Mouse (Mus musculus) hindbrain, embryonic 12.5 days (tissue): ENCODE measurements around the gene Ngp. TPM values are rescaled to one million over a fixed set of nuclear protein-coding genes. Genes with fewer than 3 reads are reported as not detected.

Experiments used
- ATAC-seq: fragments of 200-750 bp; cut with Nextera tagmentation; 2 replicates; pipeline ENCODE4 v1.8.0; 2017; ENCODE audit warnings: moderate TSS enrichment; ENCODE audit not compliant: low FRiP score
- H3K27ac ChIP-seq: fragments of 300-500 bp; sonication (generic); 2 replicates; pipeline ENCODE4 v1.5.1; 2016; ENCODE audit warnings: mild to moderate bottlenecking
- H3K27me3 ChIP-seq: fragments of 300-500 bp; sonication (generic); 2 replicates; pipeline ENCODE4 v1.6.1; 2016; ENCODE audit warnings: mild to moderate bottlenecking
- H3K36me3 ChIP-seq: fragments of 300-500 bp; sonication (generic); 2 replicates; pipeline ENCODE4 v1.6.1; 2016; ENCODE audit warnings: mild to moderate bottlenecking
- H3K4me1 ChIP-seq: fragments of 300-500 bp; sonication (generic); 2 replicates; pipeline ENCODE4 v1.6.1; 2016
- H3K4me2 ChIP-seq: fragments of 300-500 bp; sonication (generic); replicated peaks from 2 replicates; pipeline ENCODE4 v1.6.1; 2016; ENCODE audit warnings: mild to moderate bottlenecking
- H3K4me3 ChIP-seq: fragments of 300-500 bp; sonication (generic); 2 replicates; pipeline ENCODE4 v1.5.1; 2016; ENCODE audit warnings: mild to moderate bottlenecking
- H3K9ac ChIP-seq: fragments of 300-500 bp; sonication (generic); 2 replicates; pipeline ENCODE4 v1.6.1; 2016; ENCODE audit warnings: mild to moderate bottlenecking, moderate library complexity
- H3K9me3 ChIP-seq: fragments of 300-500 bp; sonication (generic); replicated peaks from 2 replicates; pipeline ENCODE4 v1.6.1; 2016; ENCODE audit warnings: mild to moderate bottlenecking
- WGBS: fragments of 180-500 bp; shearing (Covaris S2); methylation state at CpG from one replicate; pipeline ENCODE4 v1.1.7; 2016; 5-methylcytosine and 5-hydroxymethylcytosine counted together
- polyA plus RNA-seq: library from polyadenylated mRNA; unstranded; fragments of >200 nt; fragmentation: Nextera tagmentation; extraction: Ambion mirVana; gene quantifications from 2 replicates; pipeline ENCODE4 v1.2.1, GENCODE M21; 2016

The Ngp gene
- polyA plus RNA-seq, 1 experiment from 2014 or later, result 4.1 TPM

DNA sequence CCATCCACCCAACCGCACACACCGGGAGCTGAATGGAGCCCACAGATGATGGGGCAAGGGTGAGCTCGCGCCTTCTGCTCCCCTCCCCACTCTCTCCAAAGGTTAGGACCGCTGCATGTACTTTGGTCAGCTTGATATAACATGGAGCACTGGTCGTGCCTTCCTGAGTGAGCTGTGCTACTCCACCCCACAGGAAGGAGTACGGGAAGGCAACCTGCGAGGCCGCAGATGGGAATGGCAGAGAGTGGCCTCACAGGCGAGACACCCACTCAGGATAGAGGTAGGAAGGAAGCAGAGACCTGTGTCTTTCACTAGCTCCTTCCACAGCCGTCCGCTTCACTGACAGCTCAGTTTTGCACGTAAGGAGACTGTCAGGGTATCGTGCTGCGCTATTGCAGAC lies 28.8 kb downstream of the Ngp start:
- Histone ChIP-seq H3K9ac (no peak overlapping the region), H3K36me3 (peaks cover 28% of the 10 kb centered on the region), H3K4me2 (no peak overlapping the region), H3K9me3 (no peaks in the 10 kb centered on the region), H3K4me3 (no peak overlapping the region), H3K27ac (no peak overlapping the region), H3K27me3 (no peaks in the 10 kb centered on the region), H3K4me1 (peaks cover 3% of the 10 kb centered on the region; the same call in 1 of the 2 replicates)
- no peak for ATAC-seq
- 79% methylated on average over 15 of the region's 15 CpGs for WGBS

DNA sequence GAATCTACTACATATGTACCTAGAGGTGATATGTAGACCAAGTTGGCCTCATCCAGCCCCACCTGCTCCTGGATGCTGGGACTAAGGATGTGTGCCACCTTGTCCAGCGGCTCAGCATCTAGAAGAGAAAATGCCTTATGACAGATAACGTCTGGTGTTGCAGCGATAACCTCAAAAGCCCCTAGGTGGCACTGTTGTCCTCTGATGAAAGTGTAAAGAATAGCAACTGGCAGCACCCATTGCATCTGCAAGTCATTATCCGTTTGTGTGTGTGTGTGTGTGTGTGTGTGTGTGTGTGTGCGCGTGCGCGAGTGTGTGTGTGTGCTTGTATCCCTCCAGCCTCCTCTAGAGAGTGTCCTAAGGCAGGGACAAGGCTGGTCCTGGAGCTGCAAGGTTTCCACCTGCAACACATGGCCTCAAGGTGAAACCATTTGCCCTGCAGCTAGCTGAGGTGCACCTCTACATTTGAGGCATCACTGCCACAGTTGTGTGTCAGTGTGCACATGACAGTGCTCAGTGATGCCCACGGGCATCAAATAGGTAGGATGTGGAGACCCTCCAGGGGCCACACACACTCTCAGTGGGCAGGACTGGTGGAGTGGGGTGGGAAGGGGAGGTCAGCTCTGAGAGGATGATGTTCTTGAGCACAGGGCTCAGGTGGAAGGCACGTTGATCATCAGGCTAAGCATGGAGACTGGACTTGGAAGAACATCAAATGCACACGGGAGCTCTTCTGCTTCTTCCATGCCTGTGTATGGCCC lies 29.5 kb downstream of the Ngp start:
- Histone ChIP-seq H3K9me3 (no peaks in the 10 kb centered on the region), H3K36me3 (peaks cover 23% of the 10 kb centered on the region), H3K4me2 (no peak overlapping the region), H3K27me3 (no peaks in the 10 kb centered on the region), H3K9ac (no peak overlapping the region), H3K4me3 (no peak overlapping the region), H3K4me1 (peaks cover 3% of the 10 kb centered on the region; the same call in 1 of the 2 replicates), H3K27ac (no peak overlapping the region)
- peak; percentile 74; the same call in 1 of the 2 replicates for ATAC-seq
- WGBS, result 34% methylated on average over 11 of the region's 11 CpGs

DNA sequence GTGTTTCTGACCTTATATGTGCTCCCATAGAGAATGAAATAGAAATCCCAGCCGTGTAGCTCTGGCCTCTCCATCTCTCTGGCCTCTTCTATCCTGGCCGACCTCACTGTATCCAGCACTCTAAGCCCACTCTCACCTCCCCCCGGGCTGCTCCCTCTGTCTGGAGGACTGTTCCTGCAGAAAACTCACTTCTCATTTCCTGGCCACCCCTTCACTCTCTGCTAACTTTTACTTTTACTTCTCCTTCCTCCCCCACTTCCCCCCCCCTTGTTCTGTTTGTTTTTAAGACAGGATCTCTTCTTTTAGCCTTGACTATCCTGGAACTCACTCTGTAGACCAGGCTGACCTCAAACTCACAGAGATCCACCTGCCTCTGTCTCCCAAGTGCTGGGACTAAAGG lies 33.0 kb downstream of the Ngp start:
- Histone ChIP-seq H3K27ac (no peak overlapping the region), H3K9ac (no peak overlapping the region), H3K4me2 (no peak overlapping the region), H3K36me3 (peaks cover 27% of the 10 kb centered on the region), H3K4me3 (no peak overlapping the region), H3K9me3 (no peaks in the 10 kb centered on the region), H3K4me1 (peaks cover 3% of the 10 kb centered on the region; the same call in 1 of the 2 replicates), H3K27me3 (no peaks in the 10 kb centered on the region)
- 85% methylated on average over 3 of the region's 3 CpGs for WGBS
- no peak for ATAC-seq

DNA sequence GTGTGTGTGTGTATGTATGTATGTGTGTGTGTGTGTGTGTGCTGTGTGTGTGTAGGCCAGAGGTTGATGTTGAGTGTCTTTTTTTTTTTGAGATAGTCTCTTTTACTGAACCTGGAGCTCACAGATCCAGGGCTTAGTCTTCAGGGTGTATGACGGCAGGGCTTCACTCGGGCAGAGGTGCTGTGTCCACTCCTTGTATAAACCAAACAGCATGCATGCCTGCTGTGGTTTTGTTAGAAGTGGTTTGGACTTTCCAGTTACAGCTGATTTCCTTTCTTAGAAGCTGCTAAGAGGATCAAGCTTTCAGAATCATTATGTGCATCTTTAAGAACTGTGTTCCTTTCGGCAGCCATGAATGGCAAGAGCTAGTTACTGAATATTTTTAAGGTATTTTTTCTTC lies 38.4 kb downstream of the Ngp start:
- H3K9me3 ChIP-seq, result no peaks in the 10 kb centered on the region
- no peak overlapping the region for H3K27ac ChIP-seq
- WGBS, result 89% methylated on average over 3 of the region's 3 CpGs
- H3K4me1 ChIP-seq, result no peaks in the 10 kb centered on the region
- no peak overlapping the region for H3K4me3 ChIP-seq
- H3K4me2 ChIP-seq, result no peak overlapping the region
- H3K36me3 ChIP-seq, result peaks cover 14% of the 10 kb centered on the region
- H3K9ac ChIP-seq, result no peak overlapping the region
- ATAC-seq, result no peak
- no peaks in the 10 kb centered on the region for H3K27me3 ChIP-seq

DNA sequence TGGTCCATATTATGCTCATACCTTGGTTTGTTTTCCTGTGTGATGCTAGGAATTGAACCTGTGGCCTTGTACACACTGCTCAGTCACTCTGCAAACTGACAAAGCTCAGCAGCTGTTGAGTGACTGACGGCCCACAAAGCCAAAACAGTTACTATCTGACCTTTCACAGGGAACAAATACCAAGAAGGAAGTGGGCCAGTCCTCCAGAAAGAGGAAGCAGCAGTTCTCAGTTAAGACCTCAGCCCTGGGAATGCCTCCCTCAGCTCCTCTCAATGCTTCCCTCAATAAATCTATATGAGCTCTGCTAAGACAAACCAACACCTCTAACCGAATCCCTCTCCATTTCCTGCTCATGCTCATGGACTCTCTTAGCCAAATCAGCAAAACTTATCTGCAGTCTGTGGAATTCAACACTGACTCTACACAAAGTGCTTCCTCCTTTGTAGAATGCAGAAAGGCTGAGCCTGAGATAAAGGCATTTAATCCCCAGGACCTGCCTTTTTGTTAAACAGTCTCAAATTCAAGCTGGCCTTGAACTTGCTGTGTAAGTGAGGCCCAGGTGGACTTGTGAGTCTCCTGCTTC lies 39.7 kb downstream of the Ngp start:
- ATAC-seq, result no peak
- Histone ChIP-seq H3K4me1 (no peaks in the 10 kb centered on the region), H3K9ac (no peak overlapping the region), H3K36me3 (peaks cover 14% of the 10 kb centered on the region), H3K27me3 (no peaks in the 10 kb centered on the region), H3K4me2 (no peak overlapping the region), H3K27ac (no peak overlapping the region), H3K4me3 (no peak overlapping the region), H3K9me3 (no peaks in the 10 kb centered on the region)
- WGBS, result 89% methylated on average over 2 of the region's 2 CpGs

GRCm38 (mm10) chr9:110460884-110461815 lies 41.6 kb downstream of the Ngp start:
- Histone ChIP-seq H3K9me3 (no peaks in the 10 kb centered on the region), H3K36me3 (peaks cover 8% of the 10 kb centered on the region; the same call in 1 of the 2 replicates), H3K4me3 (no peak overlapping the region), H3K4me1 (no peaks in the 10 kb centered on the region), H3K27ac (no peak overlapping the region), H3K9ac (no peak overlapping the region), H3K27me3 (no peaks in the 10 kb centered on the region), H3K4me2 (no peak overlapping the region)
- WGBS, result 89% methylated on average over 18 of the region's 18 CpGs
- no peak for ATAC-seq

GRCm38 (mm10) chr9:110462321-110462720 lies 42.8 kb downstream of the Ngp start:
- Histone ChIP-seq H3K36me3 (peaks cover 4% of the 10 kb centered on the region; the same call in 1 of the 2 replicates), H3K27ac (no peak overlapping the region), H3K9ac (no peak overlapping the region), H3K4me2 (no peak overlapping the region), H3K27me3 (no peaks in the 10 kb centered on the region), H3K4me1 (no peaks in the 10 kb centered on the region), H3K4me3 (no peak overlapping the region), H3K9me3 (no peaks in the 10 kb centered on the region)
- 81% methylated on average over 7 of the region's 7 CpGs for WGBS
- ATAC-seq, result no peak

- WGBS, result 93% methylated on average over 6 of the region's 6 CpGs
- Histone ChIP-seq H3K9me3 (no peaks in the 10 kb centered on the region), H3K4me3 (no peak overlapping the region), H3K4me2 (no peak overlapping the region), H3K36me3 (no peaks in the 10 kb centered on the region), H3K27ac (no peak overlapping the region), H3K4me1 (no peaks in the 10 kb centered on the region), H3K9ac (no peak overlapping the region), H3K27me3 (no peaks in the 10 kb centered on the region)
- no peak for ATAC-seq
Observed at GRCm38 (mm10) chr9:110463983-110464591, 44.5 kb downstream of the Ngp start.

- 96% methylated on average over 6 of the region's 6 CpGs for WGBS
- no peaks in the 10 kb centered on the region for H3K4me1 ChIP-seq
- no peak overlapping the region for H3K4me2 ChIP-seq
- no peaks in the 10 kb centered on the region for H3K27me3 ChIP-seq
- ATAC-seq, result no peak
- H3K36me3 ChIP-seq, result no peaks in the 10 kb centered on the region
- H3K9me3 ChIP-seq, result no peaks in the 10 kb centered on the region
- H3K27ac ChIP-seq, result no peak overlapping the region
- H3K9ac ChIP-seq, result no peak overlapping the region
- no peak overlapping the region for H3K4me3 ChIP-seq
Observed at GRCm38 (mm10) chr9:110465336-110465735, 45.8 kb downstream of the Ngp start.

DNA sequence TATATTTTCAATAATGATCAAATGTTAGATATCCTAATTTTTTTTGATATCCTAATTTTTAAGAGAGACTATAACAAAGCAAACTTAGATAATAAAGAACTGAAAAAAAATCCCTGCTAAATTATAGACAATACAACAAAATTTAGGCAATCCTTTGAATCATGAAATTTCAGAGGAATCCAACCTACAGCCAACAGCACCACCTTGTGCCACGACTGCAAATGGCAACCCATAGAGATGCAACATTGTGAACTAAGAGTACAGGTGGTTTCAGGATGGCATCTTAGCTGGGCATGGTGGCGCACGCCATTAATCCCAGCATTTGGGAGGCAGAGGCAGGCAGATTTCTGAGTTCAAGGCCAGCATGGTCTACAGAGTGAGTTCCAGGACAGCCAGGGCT lies 46.6 kb downstream of the Ngp start:
- Histone ChIP-seq H3K4me1 (no peaks in the 10 kb centered on the region), H3K4me2 (no peak overlapping the region)
- 83% methylated on average over 3 of the region's 3 CpGs for WGBS

More for the DNA sequence above, 46.6 kb downstream of the Ngp start:
- Histone ChIP-seq H3K36me3 (no peaks in the 10 kb centered on the region), H3K9ac (no peak overlapping the region), H3K9me3 (no peaks in the 10 kb centered on the region), H3K4me3 (no peak overlapping the region), H3K27me3 (no peaks in the 10 kb centered on the region), H3K27ac (no peak overlapping the region)
- no peak for ATAC-seq
